ENCODE assay signal across 8 mouse cellular contexts in genomic region chr9:107618778-107619545, GRCm38 (mm10). TPM values are rescaled to one million over a fixed set of nuclear protein-coding genes. Genes with fewer than 3 reads are reported as not detected.
A peak's percentile ranks its signal among the peaks of the same experiment; 100 is the strongest.
DNase-seq lines count a peak whose midpoint lies in the region; ATAC-seq lines count a peak whose summit lies in the region.

No protein-coding gene starts in this region.

- 40% methylated on average over 13 of the region's 13 CpGs for WGBS in heart, embryonic 10.5 days

- H3K9me3 ChIP-seq in heart, embryonic 10.5 days: no peaks in the 10 kb centered on the region

- peaks cover 55% of the 10 kb centered on the region for H3K4me1 ChIP-seq in heart, embryonic 10.5 days

- peak overlapping the region; percentile 25; the same call in 1 of the 2 replicates for H3K4me3 ChIP-seq in heart, embryonic 10.5 days

- peak overlapping the region; percentile 79 for H3K27ac ChIP-seq in heart, embryonic 10.5 days

- no peaks in the 10 kb centered on the region for H3K27me3 ChIP-seq in heart, embryonic 10.5 days (ENCODE audit: insufficient read depth, poor library complexity, severe bottlenecking)

- H3K36me3 ChIP-seq in heart, embryonic 10.5 days: peaks cover 86% of the 10 kb centered on the region

- DNase-seq in urinary bladder, postnatal 14 days (ENCODE audit: low spot score): peak; percentile 54
- DNase-seq in urinary bladder, adult 2 months (ENCODE audit: low spot score): no peak
- no peak for DNase-seq in heart, embryonic 10.5 days (ENCODE audit: low spot score)
- DNase-seq in kidney, adult 9 months: peak; percentile 93
- DNase-seq in thymus, postnatal 14 days: no peak
- no peak for DNase-seq in embryo, embryonic 9.5 days (ENCODE audit: extremely low spot score)
- no peak for DNase-seq in layer of hippocampus, postnatal 36 days

- peak; percentile 60 for ATAC-seq in megakaryocyte progenitor cell, adult 5-6 weeks (replicated peaks; ENCODE audit: poor library complexity)

RNA-seq across cellular contexts. Expression of gene Sema3b, which starts 9.9 kb away (rescaled TPM):
- polyA plus RNA-seq in urinary bladder, adult 2 months (2012; rRNA removed): 57.1 and 71.0 TPM in 2 replicates
- polyA plus RNA-seq in heart, embryonic 10.5 days (2016; fragmentation: Nextera tagmentation; extraction: Ambion mirVana): 4.9 and 8.2 TPM in 2 replicates
- total RNA-seq in megakaryocyte progenitor cell, adult 5-6 weeks (2015): not detected in 2 replicates
- not detected in 2 replicates for total RNA-seq in megakaryocyte progenitor cell, adult 5-6 weeks (2017)
- total RNA-seq in layer of hippocampus, postnatal 36 days (2021): 1 to 10 TPM; 1.7 to 2.2 TPM

RNA-seq across cellular contexts. Expression of gene Gnai2, which starts 16.2 kb away (rescaled TPM):
- 449 and 465 TPM in 2 replicates for polyA plus RNA-seq in urinary bladder, adult 2 months (2012; rRNA removed)
- 359 and 404 TPM in 2 replicates for polyA plus RNA-seq in heart, embryonic 10.5 days (2016; fragmentation: Nextera tagmentation; extraction: Ambion mirVana)
- 333 and 362 TPM in 2 replicates for total RNA-seq in megakaryocyte progenitor cell, adult 5-6 weeks (2015)
- 423 and 432 TPM in 2 replicates for total RNA-seq in megakaryocyte progenitor cell, adult 5-6 weeks (2017)
- total RNA-seq in layer of hippocampus, postnatal 36 days (2021): 100 to 1,000 TPM; 195 to 208 TPM

RNA-seq across cellular contexts. Expression of gene Ifrd2, which starts 31.5 kb away (rescaled TPM):
- polyA plus RNA-seq in urinary bladder, adult 2 months (2012; rRNA removed): 31.3 and 36.0 TPM in 2 replicates
- 58.0 and 62.8 TPM in 2 replicates for polyA plus RNA-seq in heart, embryonic 10.5 days (2016; fragmentation: Nextera tagmentation; extraction: Ambion mirVana)
- total RNA-seq in megakaryocyte progenitor cell, adult 5-6 weeks (2015): 68.0 and 93.4 TPM in 2 replicates
- 31.5 and 72.4 TPM in 2 replicates for total RNA-seq in megakaryocyte progenitor cell, adult 5-6 weeks (2017)
- total RNA-seq in layer of hippocampus, postnatal 36 days (2021): 10 to 100 TPM; 11.2 to 13.8 TPM

RNA-seq across cellular contexts. Expression of gene Hyal3, which starts 38.3 kb away (rescaled TPM):
- 0.50 and 0.52 TPM in 2 replicates for polyA plus RNA-seq in urinary bladder, adult 2 months (2012; rRNA removed)
- 0.36 and 0.70 TPM in 2 replicates for polyA plus RNA-seq in heart, embryonic 10.5 days (2016; fragmentation: Nextera tagmentation; extraction: Ambion mirVana)
- 1.4 and 1.7 TPM in 2 replicates for total RNA-seq in megakaryocyte progenitor cell, adult 5-6 weeks (2015)
- 0.58 TPM in 1 of 2 replicates, not detected in the other for total RNA-seq in megakaryocyte progenitor cell, adult 5-6 weeks (2017)
- total RNA-seq in layer of hippocampus, postnatal 36 days (2021): 1 to 10 TPM; 1.3 to 1.8 TPM

RNA-seq across cellular contexts. Expression of gene Naa80, which starts 40.3 kb away (rescaled TPM):
- polyA plus RNA-seq in urinary bladder, adult 2 months (2012; rRNA removed): 24.6 and 37.3 TPM in 2 replicates
- 14.8 and 15.3 TPM in 2 replicates for polyA plus RNA-seq in heart, embryonic 10.5 days (2016; fragmentation: Nextera tagmentation; extraction: Ambion mirVana)
- 9.3 and 15.4 TPM in 2 replicates for total RNA-seq in megakaryocyte progenitor cell, adult 5-6 weeks (2015)
- 9.3 and 10.4 TPM in 2 replicates for total RNA-seq in megakaryocyte progenitor cell, adult 5-6 weeks (2017)
- 10 to 100 TPM; 13.5 to 13.8 TPM for total RNA-seq in layer of hippocampus, postnatal 36 days (2021)

Comparison
In these comparisons a context has a peak if more than half of its experiments do, and no peak if none do; other contexts are left out.
1. DNase-seq: peak in urinary bladder, postnatal 14 days (single experiment) and kidney, adult 9 months (single experiment); none in urinary bladder, adult 2 months (single experiment), heart, embryonic 10.5 days (single experiment), thymus, postnatal 14 days (single experiment), embryo, embryonic 9.5 days (single experiment) and layer of hippocampus, postnatal 36 days (0 of 2).